Mouse (Mus musculus) thymus, postnatal 36 days (tissue): ENCODE measurements around the gene Ccdc183.

Experiments
- DNase-seq, 2 experiments: peaks; one replicate each; pipeline ENCODE4 v3.0.0; 2022; ENCODE audit warnings: mixed read lengths in 2 of 2

Ccdc183 gene

DNA sequence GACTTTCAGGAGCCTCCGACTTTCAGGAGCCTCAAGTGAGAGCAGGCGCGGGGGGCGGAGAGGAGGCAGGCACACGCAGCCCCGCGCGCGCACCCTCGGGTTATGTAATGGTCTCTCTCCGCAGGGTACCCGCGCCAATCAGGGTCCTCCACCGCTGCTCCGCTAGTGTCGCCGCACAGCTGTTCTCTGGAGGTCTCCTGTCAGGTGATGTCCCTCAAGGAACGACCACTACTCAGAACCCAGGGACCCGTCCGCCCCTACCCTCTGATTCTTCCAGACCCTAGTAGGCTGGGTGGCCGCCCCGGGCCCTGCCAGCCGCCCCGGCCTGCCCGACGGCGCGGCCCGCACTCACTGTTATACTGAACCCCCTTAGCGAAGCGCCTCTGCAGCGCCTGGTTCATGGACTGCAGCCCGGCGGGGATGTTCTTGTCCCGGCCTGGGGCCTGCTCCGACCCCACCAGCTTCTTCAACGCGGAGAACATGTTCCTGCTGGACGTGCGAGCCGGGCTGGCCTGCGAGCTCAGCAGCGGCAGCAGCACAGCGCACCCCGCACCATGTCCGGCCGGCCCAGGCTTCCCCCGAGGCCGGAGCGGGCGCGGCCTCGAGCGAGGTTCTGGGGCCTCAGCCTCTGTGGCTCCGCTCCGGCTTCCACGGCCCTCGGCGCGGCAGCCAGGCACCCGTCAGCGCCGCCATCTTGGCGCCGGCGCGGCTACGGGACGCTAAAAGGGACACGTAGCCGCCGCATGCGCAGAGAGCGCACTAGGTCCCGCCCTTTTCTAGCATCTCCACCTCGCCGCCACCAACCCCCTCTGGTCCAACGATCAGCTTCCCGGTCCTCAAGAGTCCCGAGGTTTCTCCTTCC is 9.5 kb downstream of the Ccdc183 start, which contains the start of gene Rabl6:
Gene Rabl6, minus strand, starts transcription at position 761 of the 862 bp plus-strand sequence.
- DNase-seq: peak; percentile 85 to 88

DNA sequence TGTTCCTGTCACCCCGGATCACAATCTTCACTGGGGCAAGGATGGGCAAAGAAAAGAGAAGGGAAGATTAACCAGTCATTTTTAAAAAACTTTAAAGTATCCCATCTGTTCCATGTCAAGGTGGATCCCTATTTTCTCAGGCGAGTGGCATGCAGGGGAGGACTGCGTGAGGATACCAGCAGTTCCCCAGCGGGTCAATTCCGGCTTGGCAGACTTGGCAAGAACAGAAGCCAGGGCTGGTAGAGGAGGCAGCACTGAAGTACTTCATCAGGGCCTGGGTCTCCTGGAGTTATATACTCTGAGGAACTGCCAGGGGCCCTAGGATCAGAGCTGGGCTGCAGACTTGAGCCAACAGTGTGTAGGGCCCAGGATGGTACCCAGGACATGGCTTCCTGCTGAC is 15.0 kb downstream of the Ccdc183 start:
- no peak for DNase-seq

DNA sequence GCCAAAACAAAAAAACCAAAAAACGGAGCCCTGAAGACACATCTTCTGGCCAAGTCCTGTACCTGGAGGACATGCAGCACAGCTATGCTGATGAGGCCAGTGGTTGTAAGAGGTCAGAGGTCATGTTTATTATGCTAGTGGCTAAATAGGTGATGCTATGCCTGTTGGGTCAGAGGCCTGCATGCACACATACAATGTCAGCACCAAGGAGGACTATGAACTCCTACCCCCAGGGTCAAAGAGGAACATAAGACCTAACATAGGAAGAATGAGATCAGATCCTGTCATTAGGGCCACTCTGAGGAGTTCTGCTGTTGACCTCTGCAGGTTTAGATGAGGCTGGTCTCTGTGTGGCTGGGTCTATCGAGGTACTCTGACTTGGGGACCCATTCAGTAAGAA is 17.4 kb downstream of the Ccdc183 start:
- no peak for DNase-seq

DNA sequence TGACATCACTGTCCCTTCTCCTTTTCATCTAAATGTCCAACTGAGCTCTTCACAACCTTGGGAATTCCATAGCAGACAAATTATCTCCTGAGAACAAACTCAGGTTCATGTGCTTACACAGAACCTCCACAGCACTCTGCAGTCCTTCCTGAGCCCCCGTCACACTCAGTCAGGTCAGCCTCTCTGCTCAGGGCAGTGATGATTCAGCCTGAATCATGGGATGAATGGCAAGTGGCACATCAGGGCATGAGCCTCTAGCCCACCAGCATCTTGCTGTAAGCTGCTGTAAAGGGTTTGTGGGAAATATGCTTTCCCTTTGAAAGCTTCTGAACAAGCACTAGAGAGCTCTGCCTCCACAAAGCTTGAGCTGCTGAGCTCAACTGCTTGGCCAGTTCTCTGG is 18.7 kb downstream of the Ccdc183 start:
- no peak for DNase-seq

DNA sequence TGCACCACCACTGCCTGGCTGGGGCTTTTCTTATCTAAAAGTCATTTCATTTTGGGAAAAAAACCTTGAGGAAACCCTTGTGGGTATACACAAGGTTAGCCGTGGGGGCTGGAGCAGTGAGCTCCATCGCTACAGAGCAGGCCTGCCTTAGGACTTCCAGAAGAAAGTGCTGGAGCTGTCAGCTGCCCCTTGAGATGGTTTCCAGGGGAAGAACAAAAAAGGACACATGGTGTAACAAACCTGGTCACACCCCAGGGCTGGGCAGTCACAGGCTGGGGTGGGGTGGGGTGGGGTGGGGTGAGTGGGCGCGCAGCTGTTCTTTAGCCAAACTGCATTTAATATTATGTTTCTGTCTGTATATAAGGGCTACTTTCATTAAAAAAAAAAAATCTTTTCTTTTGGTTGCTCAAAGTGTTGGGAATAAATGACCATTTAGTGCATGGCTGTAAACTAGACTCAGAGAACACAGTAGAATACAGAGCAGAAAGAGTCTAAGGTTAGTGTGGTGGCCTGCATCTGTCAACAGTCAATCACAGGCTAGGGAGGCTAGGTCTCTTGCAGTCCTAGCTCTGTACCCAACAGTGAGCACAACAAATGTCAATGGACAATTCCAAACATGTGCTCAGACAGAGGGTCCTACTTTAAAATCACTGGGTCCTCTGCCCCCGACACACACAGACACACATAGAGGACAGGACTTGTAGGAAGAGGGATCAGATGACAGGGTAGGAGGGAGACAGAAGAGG is 20.5 kb downstream of the Ccdc183 start:
- no peak for DNase-seq

DNA sequence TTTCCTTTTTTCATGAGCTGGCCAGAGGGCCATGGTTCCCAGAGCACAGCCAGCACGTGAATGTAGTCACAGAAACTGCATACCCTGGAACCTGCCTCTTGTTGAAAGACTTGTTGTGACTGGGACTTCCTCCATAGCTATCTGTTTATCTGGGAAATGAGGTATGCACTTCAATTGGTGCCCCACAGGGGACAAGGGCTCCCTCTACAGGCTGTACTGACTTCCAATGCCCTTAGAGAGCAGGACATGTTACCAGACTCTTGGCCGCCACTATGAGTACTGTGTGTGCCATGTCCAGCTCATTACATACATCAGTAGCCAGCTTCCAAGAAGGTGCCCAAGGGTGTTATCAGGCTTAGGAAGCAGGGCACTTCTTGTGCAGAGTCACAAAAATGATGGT is 25.6 kb downstream of the Ccdc183 start:
- peak; percentile 30 to 31 for DNase-seq

DNA sequence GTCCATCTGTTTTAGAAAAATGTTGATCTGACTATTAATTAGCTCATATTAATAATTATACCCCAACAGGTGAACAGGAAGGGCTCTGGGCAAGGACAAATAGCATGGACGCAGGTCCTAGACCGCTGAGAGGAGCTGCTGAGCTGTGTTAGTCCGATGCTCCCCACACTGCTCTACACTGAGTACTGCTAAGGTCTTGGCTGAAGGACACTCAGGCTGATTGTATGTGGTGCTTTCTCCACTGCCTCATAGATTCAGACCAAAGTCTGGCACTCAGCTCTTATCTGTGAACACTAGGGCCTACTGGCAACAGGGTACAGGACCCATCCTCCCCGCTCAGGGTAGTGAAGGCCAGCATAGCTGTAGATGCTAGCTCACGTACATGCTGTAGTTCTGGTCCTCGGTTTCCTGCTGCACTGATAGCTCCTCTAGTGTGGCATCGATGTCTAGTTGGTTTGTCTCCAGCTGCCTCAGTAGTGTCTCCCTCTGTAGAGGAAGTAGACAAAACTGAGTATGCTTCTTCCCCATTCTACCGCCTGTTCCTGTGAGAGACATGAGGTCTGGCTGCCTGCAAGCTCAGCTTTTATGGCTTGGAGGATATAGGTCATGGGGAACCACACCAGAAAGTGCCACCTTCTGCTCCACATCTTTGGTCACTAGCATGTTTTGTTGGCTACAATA is 29.1 kb downstream of the Ccdc183 start:
- DNase-seq: no peak

DNA sequence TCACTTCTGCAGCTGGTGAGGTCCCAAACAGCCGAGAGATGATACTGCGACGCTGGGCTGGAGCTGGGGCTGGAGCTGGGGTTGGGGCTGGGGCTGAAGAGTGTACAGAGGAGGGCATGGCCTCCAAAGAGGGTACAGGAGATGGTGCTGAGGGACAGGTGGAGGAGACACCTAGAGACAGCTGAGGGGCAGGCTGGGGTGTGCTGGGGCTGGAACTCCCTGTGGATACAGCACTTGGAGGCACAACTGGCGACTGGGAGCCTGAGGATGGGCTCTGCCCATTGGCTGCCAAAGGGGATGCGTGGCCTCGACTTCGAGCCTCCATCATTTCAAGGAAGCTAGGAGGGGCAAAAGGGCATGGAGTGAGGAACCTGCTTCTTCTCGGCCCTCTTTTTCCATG is 30.2 kb downstream of the Ccdc183 start:
- no peak for DNase-seq

DNA sequence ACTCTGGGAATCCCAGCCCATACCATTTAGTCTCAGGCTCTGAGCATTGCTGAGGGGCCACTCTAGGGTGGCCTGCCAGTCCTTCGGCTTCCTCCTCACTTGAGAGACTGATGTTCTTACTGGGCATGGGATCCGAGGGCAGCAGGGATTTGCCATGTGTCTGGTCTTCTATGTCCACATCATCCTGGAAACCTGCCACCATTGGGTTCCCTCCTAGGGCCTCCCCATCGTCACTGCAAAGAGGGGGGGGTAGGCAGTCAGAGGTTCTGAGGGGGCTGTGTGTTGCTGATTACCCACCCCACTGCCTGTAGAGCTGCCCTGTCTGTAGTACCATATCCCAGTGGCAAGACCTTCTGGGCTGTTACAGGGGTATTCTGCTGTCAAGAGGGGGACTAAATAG is 31.9 kb downstream of the Ccdc183 start:
- DNase-seq: no peak

DNA sequence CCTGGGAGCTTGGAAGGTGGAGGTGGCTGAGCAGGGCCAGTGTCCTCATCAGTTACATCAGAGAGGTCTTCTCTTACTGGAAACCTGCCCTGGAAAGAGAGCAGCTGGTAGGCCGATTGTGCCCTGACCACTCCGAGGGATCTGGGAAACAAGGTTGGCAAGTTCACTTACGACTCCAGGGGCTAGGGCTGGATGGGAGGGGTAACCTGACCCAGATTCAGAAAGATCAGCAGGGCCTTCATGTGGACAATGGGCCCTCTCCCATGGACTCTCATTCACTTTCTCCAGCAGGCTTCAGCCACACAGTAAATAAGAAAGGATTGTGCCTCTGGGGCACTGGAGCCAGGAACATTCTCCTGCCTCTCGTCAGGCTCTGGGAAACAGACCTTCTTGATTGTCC is 32.6 kb downstream of the Ccdc183 start:
- no peak for DNase-seq

DNA sequence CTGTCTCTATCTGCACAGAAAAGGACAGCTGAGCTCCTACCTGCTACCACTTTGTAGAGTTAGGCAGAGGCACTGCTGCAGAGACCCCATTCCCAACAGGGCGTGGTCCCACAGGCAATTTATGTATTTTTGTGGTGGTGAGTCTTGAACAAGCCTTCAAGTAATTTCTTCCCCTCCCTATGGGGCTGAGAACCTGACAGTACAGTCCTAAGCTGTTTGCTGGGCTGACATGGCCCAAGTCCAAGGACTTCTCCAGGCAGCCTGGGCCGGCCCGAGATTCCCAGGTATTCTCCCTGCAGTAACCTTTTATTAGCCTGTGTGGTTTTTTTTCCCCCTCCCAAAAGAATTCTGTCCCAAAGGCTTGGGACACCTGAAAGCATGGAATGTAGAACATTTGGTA is 33.3 kb downstream of the Ccdc183 start:
- no peak for DNase-seq

DNA sequence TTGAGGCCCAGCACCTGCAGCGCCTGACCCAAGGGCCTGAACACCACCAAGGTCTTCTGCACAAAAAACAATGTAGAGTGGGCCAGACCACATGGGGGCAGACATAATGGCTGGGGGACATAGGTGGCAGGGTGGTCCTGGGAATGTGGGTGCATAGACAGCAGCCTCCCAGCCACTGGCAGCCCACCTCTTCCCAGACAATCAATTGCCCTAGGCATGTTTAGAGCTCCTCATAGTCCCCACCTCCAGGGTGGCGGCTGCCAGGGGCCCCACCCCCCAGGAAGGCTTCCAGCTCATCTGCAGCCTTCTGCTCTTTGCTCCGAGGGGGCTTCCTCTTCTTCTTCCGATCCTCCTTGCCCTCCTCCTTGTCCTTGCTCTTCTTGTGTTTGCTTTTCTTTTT is 33.9 kb downstream of the Ccdc183 start:
- no peak for DNase-seq

DNA sequence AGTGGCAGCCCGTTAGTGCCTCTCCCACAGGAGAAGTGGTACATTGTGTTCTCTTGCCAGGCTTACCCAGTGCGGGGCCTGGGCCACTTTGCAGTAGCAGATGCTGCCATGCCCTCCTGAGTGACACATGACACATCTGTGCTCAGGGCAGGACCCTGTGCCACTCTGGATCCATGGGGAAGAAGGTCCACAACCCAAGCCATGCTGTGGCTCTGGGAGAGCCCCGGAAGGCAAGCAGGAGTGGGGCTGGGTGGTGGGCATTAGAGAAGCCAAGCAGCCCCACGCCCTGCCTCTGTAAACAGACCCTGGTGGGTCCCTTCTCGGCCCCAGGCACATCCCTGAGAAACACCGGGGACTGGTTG is 34.4 kb downstream of the Ccdc183 start:
- no peak for DNase-seq

DNA sequence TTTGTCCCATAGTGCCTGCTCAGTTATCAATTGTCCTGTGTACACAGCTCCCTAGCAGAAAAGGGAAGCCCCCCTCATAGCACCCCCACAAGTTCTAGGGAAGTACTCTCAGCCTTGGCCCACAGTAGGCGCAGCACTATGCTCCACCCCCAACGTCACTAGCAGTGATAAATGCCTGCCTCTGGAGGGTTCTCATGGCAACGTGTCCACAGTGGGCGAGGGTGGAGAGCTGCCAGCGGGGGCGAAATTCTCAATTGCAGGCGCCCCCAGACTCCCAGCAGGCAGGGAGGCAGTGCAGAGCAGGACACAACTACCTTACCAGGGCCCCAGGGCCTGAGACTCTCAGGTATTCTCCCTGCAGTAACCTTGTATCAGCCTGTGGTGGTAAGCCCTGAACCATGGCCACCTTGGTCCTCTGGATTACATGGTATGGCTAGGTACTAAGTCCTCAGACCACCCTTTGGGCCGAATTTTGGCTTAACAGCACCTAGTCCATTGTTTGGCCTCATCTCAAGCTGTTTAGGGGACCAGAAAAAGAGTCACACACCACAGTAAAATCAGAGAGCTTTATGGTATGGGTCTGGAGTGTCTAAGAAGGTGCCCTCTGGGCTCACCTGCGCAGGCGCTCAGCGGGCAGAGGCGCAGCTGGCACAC is 34.9 kb downstream of the Ccdc183 start:
- DNase-seq: no peak

DNA sequence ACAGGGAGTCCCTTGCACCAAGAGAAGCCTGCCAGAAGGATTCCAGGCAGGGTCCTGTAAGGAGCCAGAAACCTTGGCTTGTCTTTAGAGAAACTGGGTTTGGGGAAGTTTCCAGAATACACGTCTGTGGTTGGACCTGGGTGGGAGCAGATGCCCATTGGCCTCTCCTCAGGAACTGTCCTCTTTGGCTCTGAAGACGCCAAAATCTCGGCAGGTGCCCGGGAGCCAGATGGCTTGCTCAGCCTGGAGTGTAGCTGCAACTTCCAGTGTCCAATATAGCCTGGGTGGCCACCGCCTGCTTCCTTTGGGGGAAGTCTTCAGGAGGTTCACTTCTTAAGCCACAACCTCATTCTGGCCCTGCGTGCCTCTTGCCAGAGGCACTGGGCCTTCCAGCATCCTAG is 35.6 kb downstream of the Ccdc183 start:
- no peak for DNase-seq

DNA sequence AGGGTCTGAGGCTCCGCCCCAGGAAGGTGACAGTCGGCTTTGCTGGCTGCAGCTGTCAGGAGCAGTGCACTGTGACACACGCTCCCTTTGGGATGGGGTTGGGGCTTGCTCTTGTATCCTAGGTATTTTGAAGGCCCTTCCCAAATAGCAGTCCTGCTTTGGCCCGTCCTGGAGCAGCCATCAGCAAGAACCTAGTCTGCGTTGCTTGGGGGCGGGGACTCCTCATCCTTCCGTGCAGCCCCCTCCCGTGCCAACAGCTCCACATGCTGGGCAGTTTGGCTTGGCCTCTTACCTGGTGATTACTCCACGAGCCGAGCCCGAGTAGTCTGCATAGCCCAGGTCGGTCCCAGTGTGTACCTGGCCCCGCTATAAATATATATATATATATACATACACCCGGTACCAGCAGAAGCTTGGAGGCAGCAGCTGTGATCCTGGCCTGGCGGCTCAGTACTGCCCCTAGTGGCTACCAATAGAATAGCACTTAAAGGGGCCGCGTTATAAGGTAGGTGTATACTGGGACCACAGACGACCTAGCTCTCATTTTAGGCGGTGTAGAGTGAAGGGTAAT is 36.1 kb downstream of the Ccdc183 start, which contains the start of gene Ajm1:
Gene Ajm1, minus strand, starts transcription at position 464 of the 571 bp plus-strand sequence.
- peak; percentile 61 to 72 for DNase-seq

DNA sequence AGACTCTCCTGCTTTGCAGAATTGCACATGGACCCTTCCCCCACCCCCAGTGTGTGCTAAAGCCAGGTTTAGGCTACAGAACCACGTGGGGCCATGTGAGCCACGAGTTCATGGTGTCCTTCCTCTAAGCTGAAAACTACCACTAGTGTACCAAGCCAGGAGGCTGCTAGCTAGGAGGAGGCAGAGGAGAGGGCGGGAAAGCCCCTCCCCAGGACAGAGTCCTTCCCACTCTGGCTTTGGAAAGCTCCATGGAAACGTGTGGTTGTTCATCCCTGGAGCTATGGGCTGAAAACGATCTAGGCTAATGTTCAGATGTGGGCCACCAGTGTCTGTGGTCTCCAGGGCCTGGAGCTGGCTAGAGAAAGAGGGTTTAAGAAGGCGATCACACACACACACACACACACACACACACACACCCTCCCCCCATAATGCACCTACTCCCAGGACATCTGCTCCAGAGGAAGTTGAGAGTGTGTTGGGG is 36.8 kb downstream of the Ccdc183 start:
- no peak for DNase-seq

DNA sequence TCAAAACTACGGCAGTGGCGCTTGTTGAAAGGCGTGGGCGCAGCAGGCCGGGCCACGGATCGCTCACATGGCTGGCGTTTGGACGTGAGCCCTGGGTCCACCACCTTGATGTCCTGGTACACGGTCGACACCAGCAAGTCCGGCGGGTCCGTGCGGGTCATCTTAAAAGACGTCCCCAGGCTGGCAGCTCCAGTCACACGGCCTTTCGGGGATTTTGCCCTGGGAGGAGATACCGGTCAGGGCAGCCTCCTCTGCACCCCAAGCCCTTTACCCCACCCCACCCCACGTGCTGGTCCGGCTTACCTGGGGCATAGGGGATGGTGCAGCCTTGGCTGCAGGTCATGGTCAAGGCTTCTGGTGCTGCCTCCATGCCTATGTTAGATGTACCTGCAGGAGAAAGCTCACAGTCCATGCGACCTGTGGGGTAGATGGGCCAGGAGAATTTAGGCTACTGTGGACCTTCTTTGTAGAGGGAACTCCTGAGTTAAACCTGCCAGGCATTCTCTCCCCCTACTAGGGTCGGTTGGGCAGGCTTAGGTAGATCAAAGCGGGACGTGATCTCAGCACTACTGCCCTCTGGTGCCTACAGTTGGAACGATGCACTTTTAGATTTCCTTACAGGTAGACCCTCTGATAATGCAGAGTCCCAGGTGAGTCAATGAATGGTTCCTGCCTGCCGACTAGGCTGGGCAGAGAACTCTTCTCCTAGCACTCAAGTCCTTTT is 37.6 kb downstream of the Ccdc183 start:
- DNase-seq: peak; percentile 65 to 69

DNA sequence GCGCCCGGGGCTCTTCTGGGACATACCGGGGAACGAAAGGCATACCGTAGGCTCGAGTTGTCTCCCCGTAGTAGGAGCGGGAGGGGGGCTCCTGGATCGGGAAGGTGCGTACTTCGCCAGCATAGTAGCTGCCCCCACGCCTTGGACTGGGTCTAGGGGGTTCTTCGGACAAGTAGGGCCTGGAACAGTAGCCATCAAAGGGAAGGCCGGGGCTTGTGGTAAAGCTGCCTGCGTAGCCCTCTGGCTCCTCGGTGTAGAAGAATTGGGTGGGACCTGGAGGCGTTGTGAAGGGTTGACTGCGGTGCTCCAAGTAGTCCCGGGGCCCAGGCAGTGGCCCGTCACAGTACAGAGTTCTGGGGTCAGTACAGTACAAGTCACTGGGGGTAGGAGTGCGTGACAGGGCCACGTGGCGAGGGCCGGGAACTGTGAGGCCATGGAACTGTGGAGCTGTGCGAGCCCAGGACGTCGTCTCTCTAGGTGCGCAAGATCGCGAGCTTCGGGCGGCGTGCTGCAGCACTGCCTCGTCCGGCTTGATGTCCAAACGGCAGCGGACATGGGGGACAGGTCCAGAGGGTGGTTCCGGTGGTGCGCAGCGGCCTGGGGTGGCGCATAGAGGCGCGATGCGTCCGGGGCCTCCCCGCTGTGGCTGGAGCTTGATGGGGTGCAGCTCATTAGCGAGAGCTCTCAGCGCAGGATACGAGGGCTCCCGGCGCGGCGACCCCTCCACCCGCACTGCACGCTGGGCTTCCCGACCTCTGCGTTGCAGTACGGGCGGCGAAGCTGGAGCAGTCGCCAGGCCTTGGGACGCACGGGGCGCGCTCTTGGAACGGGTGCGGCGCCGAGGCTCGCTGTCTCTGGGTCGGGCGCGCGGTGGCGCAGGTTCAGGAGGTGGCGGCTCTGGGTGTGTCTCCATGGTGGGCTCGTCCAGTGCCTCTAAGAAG is 38.4 kb downstream of the Ccdc183 start:
- DNase-seq: peak in 1 of 2 experiments; percentile 28
